Mouse (Mus musculus) ES-E14 (cell line): ENCODE data around the gene Sars2.

Experiments used
- MAFK ChIP-seq: IDR thresholded peaks from 2 replicates; pipeline ENCODE4 v1.6.1; 2014; ENCODE audit warnings: mild to moderate bottlenecking, low read depth, low read length, inconsistent platforms; ENCODE audit not compliant: insufficient read depth
- ZC3H11A ChIP-seq: IDR thresholded peaks from 2 replicates; pipeline ENCODE4 v1.6.1; 2012; ENCODE audit warnings: low read depth, mild to moderate bottlenecking, inconsistent platforms, low read length, borderline replicate concordance
- ZNF384 ChIP-seq: IDR thresholded peaks from 2 replicates; pipeline ENCODE4 v1.6.1; 2012; ENCODE audit warnings: low read depth, low read length, inconsistent platforms

DNA sequence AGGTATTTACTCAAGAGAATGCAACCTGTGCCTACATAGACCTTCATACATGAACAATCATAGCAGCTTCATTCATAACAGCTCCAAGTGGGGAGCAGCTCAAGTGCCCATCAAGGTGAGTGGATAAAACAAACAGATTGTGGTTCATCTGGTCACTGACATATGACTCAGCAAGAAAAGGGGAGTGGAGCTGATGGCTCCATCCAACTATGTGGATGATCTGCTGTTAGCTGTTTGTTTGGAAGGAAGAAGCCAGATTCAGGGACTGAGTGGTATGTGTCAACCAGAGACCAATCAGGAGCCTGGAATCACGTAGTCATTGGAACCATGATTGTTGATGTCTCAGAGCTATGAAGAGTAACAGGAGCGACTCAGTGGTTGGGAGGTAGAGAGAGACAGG is 17.2 kb upstream of the Sars2 start:
- TF ChIP-seq ZNF384 (no peak), ZC3H11A (no peak), MAFK (peak; percentile 84)
